ENCODE assay signal across 8 mouse cellular contexts in genomic region chr2:106649686-106650570, GRCm38 (mm10). TPM values are rescaled to one million over a fixed set of nuclear protein-coding genes. Genes with fewer than 3 reads are reported as not detected.
A peak's percentile ranks its signal among the peaks of the same experiment; 100 is the strongest.
DNase-seq lines count a peak whose midpoint lies in the region; ATAC-seq and TF ChIP-seq lines count a peak whose summit lies in the region.

No protein-coding gene starts in this region.

- no peaks in the 10 kb centered on the region for H3K9me3 ChIP-seq in liver, embryonic 14.5 days (ENCODE audit: control insufficient read depth, low read length)
- H3K9me3 ChIP-seq in neural tube, embryonic 12.5 days: no peaks in the 10 kb centered on the region

- peak; percentile 64; the same call in 1 of the 2 replicates for TF ChIP-seq POLR2A in cerebellum, adult 2 months (IDR thresholded peaks at IDR 0.05; ENCODE audit: borderline replicate concordance, insufficient read depth, low read length)

- TF ChIP-seq EP300 in liver, embryonic 14.5 days (IDR thresholded peaks at IDR 0.05; ENCODE audit: low read depth): no peak

- H3K4me2 ChIP-seq in liver, embryonic 14.5 days (ENCODE audit: low read depth): peak overlapping the region; percentile 74
- peak overlapping the region; percentile 56 for H3K4me2 ChIP-seq in neural tube, embryonic 12.5 days (replicated peaks)

- DNase-seq in NIH3T3 (ENCODE audit: low read depth): peak; percentile 36
- DNase-seq in cerebellum, adult 2 months: peak; percentile 87 to 94
- peak; percentile 81 for DNase-seq in forelimb bud, embryonic 11.5 days (ENCODE audit: low read depth, low spot score)
- peak; percentile 57 for DNase-seq in heart, postnatal 25 days (ENCODE audit: low spot score)
- DNase-seq in layer of hippocampus, adult 11-12 months (ENCODE audit: low spot score): peak; percentile 87
- DNase-seq in liver, embryonic 14.5 days (ENCODE audit: low read depth in 3 of 3, low spot score in 3 of 3): peak; percentile 60 to 66 (median 62)
- DNase-seq in urinary bladder, postnatal 14 days (ENCODE audit: low spot score): peak; percentile 74

- peak overlapping the region; percentile 68; the same call in 1 of the 2 replicates for H3K27ac ChIP-seq in cerebellum, adult 2 months (ENCODE audit: insufficient read depth, low read length)
- H3K27ac ChIP-seq in liver, embryonic 14.5 days: no peak overlapping the region
- H3K27ac ChIP-seq in neural tube, embryonic 12.5 days: 0 out of 2 replicates have a peak overlapping the region, but pooled peaks have one; percentile 43

- H3K27me3 ChIP-seq in cerebellum, adult 2 months (ENCODE audit: control insufficient read depth, insufficient read depth, low read length): no peaks in the 10 kb centered on the region
- no peaks in the 10 kb centered on the region for H3K27me3 ChIP-seq in liver, embryonic 14.5 days (ENCODE audit: control insufficient read depth, insufficient read depth, low read length)
- no peaks in the 10 kb centered on the region for H3K27me3 ChIP-seq in neural tube, embryonic 12.5 days (replicated peaks)

- peak; percentile 96 for ATAC-seq in liver, embryonic 14.5 days (ENCODE audit: insufficient read depth)
- ATAC-seq in neural tube, embryonic 12.5 days (ENCODE audit: low FRiP score, low read depth): peak; percentile 98

- H3K9ac ChIP-seq in liver, embryonic 14.5 days (replicated peaks): peak overlapping the region; percentile 40; the same call in 1 of the 2 replicates
- H3K9ac ChIP-seq in neural tube, embryonic 12.5 days: peak overlapping the region; percentile 53; the same call in 1 of the 2 replicates

- TF ChIP-seq CTCF in cerebellum, adult 2 months (IDR thresholded peaks at IDR 0.05; ENCODE audit: borderline replicate concordance, insufficient read depth, low read depth, low read length): no peak
- TF ChIP-seq CTCF in liver, embryonic 14.5 days (IDR thresholded peaks at IDR 0.05; ENCODE audit: low read depth): no peak

- no peaks in the 10 kb centered on the region for H3K36me3 ChIP-seq in liver, embryonic 14.5 days (replicated peaks; ENCODE audit: control insufficient read depth, insufficient read depth, low read depth)
- H3K36me3 ChIP-seq in neural tube, embryonic 12.5 days: no peaks in the 10 kb centered on the region

- WGBS in cerebellum, adult 2 months: 6% methylated on average over 25 of the region's 25 CpGs
- 6% methylated on average over 25 of the region's 25 CpGs for WGBS in liver, embryonic 14.5 days (ENCODE audit: insufficient replicate concordance)
- WGBS in neural tube, embryonic 12.5 days: 7% methylated on average over 25 of the region's 25 CpGs

- intact Hi-C loops in heart, postnatal 25 days (cut with DNase I): loop anchor here (5.0 to 10.0 kb wide), 3 partner anchors 42 to 307 kb away; partner anchors contain the start of gene Mpped2

- H3K4me1 ChIP-seq in cerebellum, adult 2 months (ENCODE audit: control insufficient read depth, insufficient read depth, low read length): no peaks in the 10 kb centered on the region
- 0 out of 4 replicates have a peak, but pooled peaks cover 0 to 2% of the 10 kb centered on the region in 2 experiments for H3K4me1 ChIP-seq in liver, embryonic 14.5 days (replicated peaks; ENCODE audit: control insufficient read depth in 2 of 2, insufficient read depth in 2 of 2, low read length in 1 of 2)
- H3K4me1 ChIP-seq in neural tube, embryonic 12.5 days: peaks cover 10% of the 10 kb centered on the region

- peak overlapping the region; percentile 73 for H3K4me3 ChIP-seq in cerebellum, adult 2 months (replicated peaks; ENCODE audit: insufficient read depth, low read depth, low read length)
- peak overlapping the region; percentile 52 to 69 for H3K4me3 ChIP-seq in liver, embryonic 14.5 days (ENCODE audit: insufficient read depth in 1 of 2, low read depth in 2 of 2, low read length in 2 of 2)
- H3K4me3 ChIP-seq in neural tube, embryonic 12.5 days: peak overlapping the region; percentile 31

RNA-seq across cellular contexts. Expression of gene Mpped2, which starts 43.1 kb away (rescaled TPM):
- polyA plus RNA-seq in cerebellum, adult 2 months (2012; rRNA removed): 13.1 and 14.9 TPM in 2 replicates
- 10 to 100 TPM; 18.1 to 18.7 TPM for total RNA-seq in heart, postnatal 25 days (2021)
- polyA plus RNA-seq in liver, embryonic 14.5 days (2012; rRNA removed): 0.43 and 0.68 TPM in 2 replicates
- polyA plus RNA-seq in liver, embryonic 14.5 days (2014; fragmentation: Nextera tagmentation; extraction: Ambion mirVana): 0.67 and 0.80 TPM in 2 replicates
- polyA plus RNA-seq in neural tube, embryonic 12.5 days (2016; fragmentation: Nextera tagmentation; extraction: Ambion mirVana): 144 and 147 TPM in 2 replicates

Comparison
In these comparisons a context has a peak if more than half of its experiments do, and no peak if none do; other contexts are left out.
1. DNase-seq: peak in every context shown above with its lines; median percentile 90 in cerebellum, adult 2 months; 87 in layer of hippocampus, adult 11-12 months; 81 in forelimb bud, embryonic 11.5 days; 74 in urinary bladder, postnatal 14 days; 62 in liver, embryonic 14.5 days; 57 in heart, postnatal 25 days; 36 in NIH3T3.